Mouse (Mus musculus): ENCODE results near the gene Stk36. TPM values are rescaled to one million over a fixed set of nuclear protein-coding genes. Genes with fewer than 3 reads are reported as not detected.

Stk36 gene
- polyA plus RNA-seq, 1 experiment from 2014 or later: 23.9 TPM

Other genes starting within 250 kb of the Stk36 start
- 1.1 TPM in 2 replicates for gene Catip, start 239.3 kb upstream of the Stk36 start, polyA plus RNA-seq (2014; fragmentation: Nextera tagmentation; extraction: Ambion mirVana)
- gene Slc11a1, start 226.2 kb upstream of the Stk36 start, polyA plus RNA-seq (2014; fragmentation: Nextera tagmentation; extraction: Ambion mirVana): 1.3 and 1.4 TPM in 2 replicates
- gene Ctdsp1, start 209.9 kb upstream of the Stk36 start, polyA plus RNA-seq (2014; fragmentation: Nextera tagmentation; extraction: Ambion mirVana): 36.3 and 42.0 TPM in 2 replicates
- 0.11 and 0.13 TPM in 2 replicates for gene Vil1, start 192.1 kb upstream of the Stk36 start, polyA plus RNA-seq (2014; fragmentation: Nextera tagmentation; extraction: Ambion mirVana)
- 88.0 and 91.7 TPM in 2 replicates for gene Cnot9, start 95.4 kb upstream of the Stk36 start, polyA plus RNA-seq (2014; fragmentation: Nextera tagmentation; extraction: Ambion mirVana)
- gene Plcd4, start 58.6 kb upstream of the Stk36 start, polyA plus RNA-seq (2014; fragmentation: Nextera tagmentation; extraction: Ambion mirVana): 0.49 and 1.0 TPM in 2 replicates
- gene Usp37, start 57.2 kb upstream of the Stk36 start, polyA plus RNA-seq (2014; fragmentation: Nextera tagmentation; extraction: Ambion mirVana): 42.3 and 45.8 TPM in 2 replicates
- 8.5 and 9.0 TPM in 2 replicates for gene Zfp142, start 13.2 kb upstream of the Stk36 start, polyA plus RNA-seq (2014; fragmentation: Nextera tagmentation; extraction: Ambion mirVana)
- 19.8 and 20.8 TPM in 2 replicates for gene Bcs1l, start 13.2 kb upstream of the Stk36 start, polyA plus RNA-seq (2014; fragmentation: Nextera tagmentation; extraction: Ambion mirVana)
- gene Rnf25, start within 50 bp of the Stk36 start, polyA plus RNA-seq (2014; fragmentation: Nextera tagmentation; extraction: Ambion mirVana): 9.2 and 9.6 TPM in 2 replicates
- gene Ttll4, start 60.3 kb downstream of the Stk36 start, polyA plus RNA-seq (2014; fragmentation: Nextera tagmentation; extraction: Ambion mirVana): 25.6 and 38.0 TPM in 2 replicates
- 6.4 TPM in 2 replicates for gene Cyp27a1, start 112.1 kb downstream of the Stk36 start, polyA plus RNA-seq (2014; fragmentation: Nextera tagmentation; extraction: Ambion mirVana)
- 0.22 TPM in 1 of 2 replicates, not detected in the other for gene Prkag3, start 147.8 kb downstream of the Stk36 start, polyA plus RNA-seq (2014; fragmentation: Nextera tagmentation; extraction: Ambion mirVana)
- 6.7 and 10.0 TPM in 2 replicates for gene Wnt6, start 170.4 kb downstream of the Stk36 start, polyA plus RNA-seq (2014; fragmentation: Nextera tagmentation; extraction: Ambion mirVana)
- gene Wnt10a, start 190.1 kb downstream of the Stk36 start, polyA plus RNA-seq (2014; fragmentation: Nextera tagmentation; extraction: Ambion mirVana): 1.6 and 2.0 TPM in 2 replicates